Mouse (Mus musculus): ENCODE results near the gene B4galt4. TPM values are rescaled to one million over a fixed set of nuclear protein-coding genes. Genes with fewer than 3 reads are reported as not detected.
A peak's percentile ranks its signal among the peaks of the same experiment; 100 is the strongest.
"Not testable (repeated sequence)": the region's sequence is repeated elsewhere in the genome, so short reads cannot be mapped to it uniquely, and the experiment has no call there.

The B4galt4 gene
- polyA plus RNA-seq, 2 experiments from 2014 or later = 8.7 to 9.2 TPM

DNA sequence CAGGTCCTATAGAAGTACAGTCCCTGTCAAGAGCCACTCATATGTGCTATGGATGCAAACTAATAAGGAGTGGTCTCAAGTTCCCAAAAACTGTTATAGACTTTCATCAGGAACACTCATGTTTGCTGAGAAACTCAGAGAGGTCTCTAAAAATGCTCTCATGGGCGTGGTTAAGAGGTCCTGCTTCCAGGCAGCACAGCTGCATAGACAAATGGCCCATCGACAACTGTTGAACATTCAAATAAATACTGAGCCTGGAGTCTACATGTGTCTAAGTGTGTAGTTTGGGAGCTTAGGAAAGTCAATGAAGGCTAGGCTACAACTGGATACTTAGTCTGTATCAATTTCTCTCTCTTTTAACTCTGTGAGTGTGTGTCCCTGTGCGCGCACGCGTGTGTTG is 29.1 kb downstream of the B4galt4 start:
- no peak for ATAC-seq

DNA sequence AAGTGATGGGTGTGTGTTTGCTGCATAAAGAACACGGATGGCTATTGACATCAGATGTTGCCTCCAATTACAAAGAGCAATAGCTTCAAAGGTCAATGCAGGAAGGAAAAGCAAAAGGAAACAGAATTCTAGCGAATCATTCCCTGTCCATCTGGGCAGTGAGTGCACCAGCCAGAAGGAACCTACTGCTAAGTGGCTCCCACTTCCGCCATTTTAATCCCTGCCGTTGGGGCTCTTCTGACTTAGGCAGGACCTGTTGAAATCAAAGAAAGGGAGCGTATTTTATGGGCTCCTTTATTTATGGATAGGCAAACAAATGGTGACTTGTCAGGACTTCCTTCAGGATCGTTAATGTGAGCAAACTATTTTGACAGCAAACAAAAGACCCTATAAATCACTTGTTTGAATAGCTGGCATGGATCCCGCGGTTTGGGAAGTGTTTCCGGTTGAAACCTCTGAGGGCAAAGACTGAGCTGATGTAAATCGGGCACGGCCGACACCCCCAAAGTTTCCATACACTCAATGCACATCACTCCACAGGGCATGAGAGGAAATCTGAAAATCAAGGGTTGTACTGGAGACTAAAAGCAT is 30.9 kb downstream of the B4galt4 start:
- ATAC-seq = no peak

DNA sequence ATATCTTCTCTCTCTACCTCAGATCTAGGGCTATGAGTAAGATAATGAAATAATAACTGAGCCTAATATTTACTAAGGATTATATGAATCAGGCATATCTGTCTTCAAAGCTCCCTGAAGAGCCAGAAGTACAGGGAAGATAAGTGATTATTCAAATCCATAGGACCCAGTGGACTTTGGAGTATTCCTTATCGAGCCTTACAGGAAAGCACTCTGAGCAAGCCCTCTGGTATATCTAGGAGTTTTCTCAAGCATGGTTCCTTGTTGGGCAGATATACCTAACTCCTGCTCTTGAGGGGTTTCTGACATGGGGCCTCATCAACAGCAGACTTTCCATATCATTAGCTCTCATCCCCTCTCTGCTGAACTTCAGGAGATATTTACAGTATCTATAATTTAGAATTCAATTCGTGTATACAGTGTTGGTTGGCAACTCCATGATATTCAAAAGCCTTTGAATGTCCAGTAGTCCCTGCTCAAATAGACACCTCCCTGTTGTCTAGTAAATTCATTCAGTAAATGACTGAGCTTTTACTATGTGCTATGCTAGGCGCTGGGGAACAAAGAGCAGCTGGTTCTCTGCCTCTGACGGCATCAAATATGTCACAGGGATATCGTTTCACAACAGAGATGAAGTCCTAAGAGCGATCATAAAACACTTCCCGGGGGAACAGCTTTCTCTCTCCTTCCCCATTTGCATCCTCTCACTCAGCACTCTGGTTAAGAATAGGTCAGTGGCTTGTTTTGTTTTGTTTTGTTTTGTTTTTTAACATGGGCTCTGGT is 33.1 kb downstream of the B4galt4 start:
- no peak for ATAC-seq

DNA sequence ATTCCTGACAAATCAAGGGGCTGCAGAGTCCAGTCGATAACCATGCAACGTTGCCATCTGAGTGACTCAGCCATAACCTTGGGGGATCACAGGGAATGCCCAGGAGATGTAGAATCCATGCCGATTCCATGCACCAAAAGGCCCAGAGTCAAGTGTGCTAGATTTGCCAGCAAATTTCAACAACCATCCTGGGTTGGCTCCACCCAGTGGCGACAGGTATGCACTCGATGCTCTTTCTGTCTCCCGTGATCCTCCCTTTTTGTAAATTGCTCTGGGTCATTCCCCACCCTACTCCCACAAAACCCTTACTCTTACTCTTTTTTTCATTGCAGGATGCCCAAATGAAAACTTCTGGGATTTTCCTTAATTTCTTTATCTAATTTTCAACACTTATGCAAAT is 34.3 kb downstream of the B4galt4 start:
- ATAC-seq = no peak

DNA sequence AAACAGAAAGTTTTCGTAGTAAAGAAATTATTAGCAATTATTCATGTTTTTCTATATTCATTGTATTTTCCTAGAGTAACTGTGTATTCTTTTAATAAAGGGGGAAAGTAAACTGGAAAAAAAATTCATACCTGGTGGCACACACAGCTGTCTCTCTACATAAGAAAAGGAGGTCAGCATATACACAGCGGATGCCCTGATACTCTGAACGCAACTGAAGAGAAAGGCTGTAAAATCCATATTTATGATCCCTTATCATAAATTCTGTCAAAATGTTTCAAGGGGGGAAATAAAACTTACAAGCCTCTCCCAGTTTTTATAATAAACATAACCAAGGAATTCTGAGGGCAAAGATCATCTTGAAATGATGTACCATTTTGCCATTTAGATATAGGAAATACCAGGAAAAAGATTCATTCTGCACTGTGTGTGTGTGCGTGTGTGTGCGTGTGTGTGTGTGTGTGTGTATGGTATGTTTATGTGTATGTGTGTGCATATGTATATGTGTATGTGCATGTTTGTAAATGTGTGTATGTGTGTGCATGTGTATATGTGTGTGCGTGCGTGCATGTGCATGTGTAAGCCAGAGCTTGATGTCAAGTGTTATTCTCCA is 39.0 kb downstream of the B4galt4 start:
- ATAC-seq = no peak

DNA sequence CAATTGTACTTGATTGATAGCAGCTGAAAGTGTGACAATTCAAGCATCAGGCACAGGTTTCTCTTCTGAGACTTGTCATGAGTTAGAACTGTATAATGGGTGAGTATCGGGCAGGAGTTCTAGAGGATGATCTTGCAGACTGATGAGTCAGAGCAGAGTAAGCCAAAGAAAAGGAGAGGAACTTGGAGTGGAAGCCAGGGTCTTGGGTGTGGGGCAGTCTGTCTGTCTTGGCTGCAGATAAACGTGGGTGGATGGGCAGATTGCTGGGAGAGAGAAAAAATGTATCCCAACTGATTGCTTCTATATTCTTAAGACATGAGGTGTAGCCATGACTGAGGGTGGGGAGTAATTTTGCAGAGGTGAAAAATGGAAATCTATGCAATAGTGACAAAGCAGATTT is 39.9 kb downstream of the B4galt4 start:
- ATAC-seq = no peak

DNA sequence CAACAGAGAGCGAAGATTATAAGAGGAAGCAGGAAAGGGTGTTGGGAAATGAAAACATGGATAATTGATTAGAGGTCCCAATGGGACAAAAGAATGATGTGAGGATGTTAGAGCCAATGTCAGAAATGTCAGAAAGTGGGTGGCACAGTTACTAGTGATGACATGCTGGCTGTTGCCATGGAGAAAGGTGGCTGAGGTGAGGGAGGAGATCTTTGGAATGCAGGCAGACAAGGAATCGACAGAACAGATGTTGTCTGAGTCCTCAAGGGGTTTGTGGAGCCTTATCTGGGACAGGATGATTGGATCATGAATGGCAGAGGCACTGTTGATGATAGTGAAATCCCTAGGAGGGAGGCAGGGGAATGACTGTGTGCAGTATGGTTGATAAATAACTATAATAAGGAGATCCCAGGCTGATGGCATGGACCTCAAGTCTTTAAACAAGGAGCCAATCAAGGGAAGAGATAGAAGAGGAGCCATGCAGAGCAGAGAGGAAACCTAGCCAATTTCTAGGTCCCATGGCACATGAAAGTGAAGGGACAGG is 40.5 kb downstream of the B4galt4 start:
- no peak for ATAC-seq

DNA sequence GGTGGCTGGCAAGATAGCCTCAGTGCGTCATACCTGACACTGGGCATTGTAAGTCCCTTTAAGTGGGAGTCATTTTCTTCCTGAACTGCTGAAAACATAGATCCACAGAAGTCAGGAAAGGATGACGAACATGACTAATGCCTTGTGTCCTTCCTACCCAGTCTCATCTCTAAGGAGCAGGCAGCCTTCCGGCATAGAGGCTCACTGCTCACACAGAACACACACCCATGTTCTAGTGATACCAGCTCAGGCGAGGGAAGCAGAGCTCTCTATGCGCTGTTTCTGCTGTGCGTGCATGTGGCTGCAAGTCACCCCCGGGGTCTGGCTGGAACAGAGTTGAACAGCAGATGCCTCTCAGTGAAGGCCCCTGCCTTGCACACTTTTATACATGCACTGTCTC is 43.2 kb downstream of the B4galt4 start:
- ATAC-seq = no peak

DNA sequence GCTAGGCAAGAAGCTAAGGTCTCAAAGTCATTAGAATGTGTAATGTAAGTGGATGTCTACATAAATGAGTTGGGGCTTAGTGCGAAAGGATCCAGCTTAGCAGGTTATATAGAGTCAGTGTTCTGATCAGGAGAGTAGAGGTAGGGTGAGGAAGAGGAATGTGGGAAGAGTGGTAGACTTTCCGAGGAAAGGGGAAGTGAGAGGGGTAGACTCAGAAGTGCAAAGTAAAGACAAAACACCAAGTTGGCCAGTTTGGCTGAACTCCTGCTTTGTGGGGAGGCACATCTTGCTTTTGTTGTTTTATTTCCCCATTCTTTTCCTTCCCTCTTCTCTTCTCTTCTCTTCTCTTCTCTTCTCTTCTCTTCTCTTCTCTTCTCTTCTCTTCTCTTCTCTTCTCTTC is 47.0 kb downstream of the B4galt4 start:
- no peak for ATAC-seq

DNA sequence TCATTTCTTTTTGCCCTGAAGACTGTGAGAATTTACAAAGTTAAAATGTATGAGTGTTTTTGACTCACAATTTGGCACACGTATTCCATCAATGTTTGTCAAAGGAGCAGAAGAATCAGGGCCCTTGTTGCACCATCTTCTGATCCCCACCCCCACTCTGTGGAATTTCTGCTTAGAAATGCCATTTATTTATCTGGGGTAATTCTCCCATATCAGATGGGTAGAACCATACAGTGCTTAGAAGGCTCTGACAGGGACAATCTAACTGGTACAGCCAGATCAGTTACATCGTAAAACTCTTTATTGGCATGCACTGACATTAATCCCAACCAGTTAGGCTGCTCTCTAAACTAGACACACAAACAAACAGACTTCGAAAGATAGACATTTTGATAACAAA is 47.9 kb downstream of the B4galt4 start:
- ATAC-seq = no peak

DNA sequence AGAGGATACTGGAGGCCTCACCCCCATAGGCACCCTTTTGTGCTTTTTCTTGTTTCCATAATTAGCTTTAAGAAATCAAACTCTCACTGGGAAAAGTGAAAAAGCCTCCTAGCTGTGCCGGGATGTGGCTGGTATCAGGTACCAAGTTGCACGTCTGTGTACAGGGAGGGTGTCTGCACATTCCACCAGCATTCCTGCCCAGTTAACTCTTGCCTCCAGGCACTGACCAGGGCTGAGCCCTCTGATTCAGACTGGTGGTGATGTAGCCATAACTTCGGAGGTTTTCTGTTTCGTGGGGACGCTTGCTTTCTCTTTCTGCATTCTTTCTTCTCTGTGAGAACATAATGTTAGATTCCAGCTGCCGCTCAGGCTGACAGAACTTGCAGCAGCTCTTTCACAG is 51.1 kb downstream of the B4galt4 start:
- ATAC-seq = no peak

DNA sequence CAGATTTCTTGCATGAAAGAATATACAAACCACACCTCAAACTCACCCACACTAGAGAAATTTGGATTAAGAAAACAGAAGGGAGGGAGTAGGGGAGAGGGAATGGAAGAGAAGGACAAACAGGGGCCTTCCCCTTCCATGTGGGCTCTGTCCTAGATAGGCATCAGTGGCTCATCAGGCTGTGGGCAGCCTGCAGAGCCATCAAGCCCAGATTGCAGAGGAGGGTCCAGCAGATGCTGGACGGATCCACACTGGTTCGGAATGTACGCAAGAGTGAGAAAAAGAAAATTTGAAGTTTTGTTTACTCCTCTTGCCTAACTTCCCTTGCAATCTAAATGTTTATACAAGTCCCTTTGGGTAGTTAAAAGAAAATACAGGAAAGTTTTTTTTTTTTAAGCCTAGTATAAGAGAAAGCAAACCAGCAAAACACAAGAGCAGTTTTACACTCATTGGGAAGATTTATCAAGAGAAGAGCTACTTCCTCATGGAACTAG is 56.9 kb downstream of the B4galt4 start:
- ATAC-seq = no peak

DNA sequence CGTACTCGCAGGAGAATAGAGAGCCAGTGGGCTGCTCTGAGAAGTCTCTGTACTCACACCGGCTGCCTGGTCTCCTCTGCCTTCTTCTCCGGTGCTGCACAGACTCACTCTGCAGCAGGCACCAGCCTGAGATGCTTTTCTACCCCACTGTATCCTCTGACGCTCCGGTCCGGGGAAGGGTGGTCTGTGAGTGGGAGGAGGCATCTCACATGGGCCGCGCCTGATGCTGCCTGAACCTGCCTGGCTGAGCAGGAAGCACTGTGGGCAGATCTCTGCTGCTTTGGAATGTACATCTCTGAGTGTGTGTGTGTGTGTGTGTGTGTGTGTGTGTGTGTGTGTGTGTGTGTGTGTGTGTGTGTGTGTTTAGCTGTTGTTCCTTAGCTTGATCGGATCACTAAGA is 58.0 kb downstream of the B4galt4 start, which contains the start of gene Upk1b:
Gene Upk1b, minus strand, starts transcription at position 238 of the 400 bp plus-strand sequence.
- ATAC-seq = peak; percentile 43

DNA sequence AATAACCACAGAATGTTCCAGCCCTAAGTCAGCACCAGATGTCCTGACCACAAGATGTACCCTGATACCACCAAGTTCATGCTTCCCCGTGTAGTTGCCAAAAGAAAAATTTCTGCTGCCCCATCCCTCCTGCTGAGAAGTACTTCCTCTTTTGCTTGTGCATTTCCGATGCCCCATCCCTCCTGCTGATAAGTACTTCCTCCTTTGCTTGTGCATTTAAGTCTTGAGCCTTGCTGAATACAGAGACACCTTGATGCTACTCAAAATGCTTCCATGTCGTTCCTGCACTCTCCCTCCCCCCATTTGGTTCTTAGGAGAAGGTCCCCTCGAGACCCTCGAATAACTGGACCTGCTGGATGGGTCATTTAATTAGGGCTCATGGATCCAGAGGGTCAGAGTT is 65.7 kb downstream of the B4galt4 start:
- ATAC-seq = not testable (repeated sequence)

DNA sequence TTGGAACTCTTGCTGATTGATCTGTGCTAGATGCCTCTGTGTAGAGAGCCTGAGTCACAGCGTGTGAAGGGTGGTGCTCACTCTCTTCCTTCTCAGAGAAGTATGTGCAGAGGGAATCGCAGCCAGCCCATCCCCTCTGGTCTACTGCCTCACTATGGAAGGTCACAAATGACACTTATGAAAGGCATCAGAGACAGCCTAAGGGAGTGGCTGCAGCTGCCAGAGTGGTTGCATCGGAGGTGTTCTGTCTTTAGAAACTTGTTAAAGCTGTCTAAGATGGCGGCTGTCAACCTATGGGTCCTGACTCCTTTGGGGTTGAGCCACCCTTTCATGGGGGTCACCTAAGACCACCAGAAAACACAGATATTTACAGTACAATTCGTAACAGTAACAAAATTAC is 68.1 kb downstream of the B4galt4 start:
- no peak for ATAC-seq

DNA sequence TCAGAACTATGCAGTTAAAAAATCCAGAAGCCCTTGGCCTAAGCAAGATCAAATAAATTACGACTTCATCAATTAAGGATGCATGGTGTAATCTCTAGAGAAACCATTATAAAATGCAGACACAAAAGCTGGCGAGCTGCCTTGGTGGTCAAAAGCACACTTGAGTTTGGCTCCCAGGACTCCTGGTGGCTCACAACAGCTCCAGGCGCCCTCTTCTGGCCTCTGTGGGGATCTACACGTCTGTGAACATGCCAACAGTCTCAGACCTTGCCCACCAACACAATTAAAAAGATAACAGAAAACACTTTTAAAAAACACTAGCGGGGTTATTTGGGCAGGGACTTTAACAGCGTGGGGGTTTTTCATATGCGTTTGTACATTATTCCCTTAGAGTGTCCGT is 70.5 kb downstream of the B4galt4 start:
- peak; percentile 77 for ATAC-seq

Other genes with a start within 250 kb of the B4galt4 start
- 10 to 100 TPM; 12.0 to 18.2 TPM for gene Timmdc1, start 219.6 kb upstream of the B4galt4 start, polyA plus RNA-seq (2017; shearing (Covaris generic))
- gene Poglut1, start 192.0 kb upstream of the B4galt4 start, polyA plus RNA-seq (2017; shearing (Covaris generic)) = 10 to 100 TPM; 32.1 to 38.5 TPM
- gene Tmem39a, start 183.6 kb upstream of the B4galt4 start, polyA plus RNA-seq (2017; shearing (Covaris generic)) = 10 to 100 TPM; 36.0 to 37.2 TPM
- 10 to 100 TPM; 21.5 to 26.4 TPM for gene Arhgap31, start 29.0 kb upstream of the B4galt4 start, polyA plus RNA-seq (2017; shearing (Covaris generic))
- gene Upk1b, start 58.1 kb downstream of the B4galt4 start, polyA plus RNA-seq (2017; shearing (Covaris generic)) = not detected
- not detected for gene 4930435E12Rik, start 86.5 kb downstream of the B4galt4 start, polyA plus RNA-seq (2017; shearing (Covaris generic))
- gene Igsf11, start 150.4 kb downstream of the B4galt4 start, polyA plus RNA-seq (2017; shearing (Covaris generic)) = not detected

Measured in CD4-positive, CD25-positive, alpha-beta regulatory T cell, adult 4 months (primary cell).